Mouse (Mus musculus): ENCODE data around the gene Vwa2. TPM values are rescaled to one million over a fixed set of nuclear protein-coding genes. Genes with fewer than 3 reads are reported as not detected.

Gene Vwa2
- total and polyA plus RNA-seq, 3 experiments: not detected

DNA sequence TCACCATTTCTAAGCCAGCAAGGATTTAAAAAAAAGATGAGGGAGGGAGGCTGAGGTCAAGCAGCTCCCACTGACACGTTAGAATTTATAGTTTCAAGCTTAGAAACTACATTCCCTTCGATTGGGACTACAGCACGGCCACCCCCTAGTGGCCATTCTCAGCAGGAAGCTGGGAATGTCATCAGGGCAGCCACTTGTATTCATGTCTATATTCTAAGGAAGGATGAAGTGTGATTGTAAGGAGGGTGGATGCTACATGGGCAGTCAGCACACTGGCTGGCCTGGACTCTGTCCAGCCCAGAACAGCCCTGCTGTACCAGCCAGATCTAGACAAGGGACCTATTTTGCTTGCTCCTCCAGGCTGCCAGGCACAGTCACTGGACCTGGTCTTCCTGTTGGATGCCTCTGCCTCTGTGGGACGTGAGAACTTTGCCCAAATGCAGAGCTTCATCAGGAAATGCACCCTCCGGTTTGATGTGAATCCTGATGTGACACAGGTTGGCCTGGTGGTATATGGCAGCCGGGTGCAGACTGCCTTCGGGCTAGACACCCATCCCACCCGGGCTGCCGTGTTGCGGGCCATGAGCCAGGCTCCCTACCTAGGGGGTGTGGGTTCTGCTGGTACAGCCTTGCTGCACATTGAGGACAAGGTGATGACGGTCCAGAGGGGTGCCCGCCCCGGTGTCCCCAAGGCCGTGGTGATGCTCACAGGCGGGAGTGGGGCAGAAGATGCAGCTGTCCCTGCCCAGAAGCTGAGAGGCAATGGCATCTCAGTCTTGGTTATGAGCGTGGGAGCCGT is 34.6 kb downstream of the Vwa2 start:
- H3K27me3 ChIP-seq (ENCODE audit: control insufficient read depth in 1 of 2, insufficient read depth in 2 of 2, low read length in 2 of 2): no peaks in the 10 kb centered on the region
- DNase-seq (ENCODE audit: low read depth, low spot score): peak; percentile 30
- H3K36me3 ChIP-seq (ENCODE audit: control insufficient read depth in 1 of 2, insufficient read depth in 2 of 2, low read length in 2 of 2): no peaks in the 10 kb centered on the region
- H3K79me2 ChIP-seq (ENCODE audit: control insufficient read depth, insufficient read depth, low read length, poor library complexity): no peaks in the 10 kb centered on the region
- no peaks in the 10 kb centered on the region for H3K9me3 ChIP-seq (replicated peaks; ENCODE audit: insufficient read depth, low read length)
- H3K4me3 ChIP-seq (ENCODE audit: control insufficient read depth in 1 of 2, insufficient read depth in 1 of 2, low read depth in 2 of 2, low read length in 2 of 2): no peak overlapping the region
- H3K4me1 ChIP-seq (ENCODE audit: control insufficient read depth in 1 of 2, insufficient read depth in 2 of 2, low read length in 2 of 2): no peaks in the 10 kb centered on the region
- TF ChIP-seq RAD21 (IDR thresholded peaks at IDR 0.05; ENCODE audit: low read depth, low read length): peak; percentile 74
- peak; percentile 67 to 75 (median 71) for TF ChIP-seq CTCF (IDR thresholded peaks at IDR 0.05 in 2 of 3, conservative IDR thresholded peaks at IDR 0.05 in 1 of 3; ENCODE audit: control insufficient read depth in 1 of 3, insufficient read depth in 1 of 3, low read depth in 2 of 3, low read length in 3 of 3, poor library complexity in 1 of 3, severe bottlenecking in 1 of 3)
- no peak for TF ChIP-seq ETS1 (IDR thresholded peaks at IDR 0.05; ENCODE audit: low read depth, low read length)
- peak; percentile 71 for TF ChIP-seq ZC3H11A (IDR thresholded peaks at IDR 0.05; ENCODE audit: low read depth, low read length)
- TF ChIP-seq SMC3 (IDR thresholded peaks at IDR 0.05; ENCODE audit: low read depth, low read length): peak; percentile 74
- TF ChIP-seq UBTF (IDR thresholded peaks at IDR 0.05; ENCODE audit: borderline replicate concordance, insufficient read depth, low read depth, low read length): no peak
- H3K9ac ChIP-seq (ENCODE audit: control insufficient read depth, low read depth, low read length, poor library complexity, severe bottlenecking): no peak overlapping the region
- H3K27ac ChIP-seq (ENCODE audit: control insufficient read depth, low read depth, low read length): no peak overlapping the region

DNA sequence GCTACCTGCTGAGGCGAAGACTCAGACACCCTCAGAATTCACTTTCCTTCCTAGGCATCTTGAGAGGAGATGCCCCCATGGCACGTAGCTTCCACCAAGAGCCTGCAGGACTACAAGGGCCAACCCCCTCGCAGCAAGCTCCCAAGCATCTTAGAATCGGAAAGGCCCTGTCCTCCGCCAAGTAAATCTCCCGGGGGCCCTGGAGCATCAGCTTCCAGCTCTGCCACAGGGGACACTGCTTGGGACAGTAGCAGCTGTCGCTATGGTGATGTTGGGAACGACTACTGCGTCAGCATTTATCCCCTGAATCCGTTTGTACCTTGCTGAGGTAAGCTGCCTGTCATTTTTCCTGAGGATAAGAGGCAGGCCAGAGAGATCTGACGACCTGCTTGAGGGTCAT is 36.5 kb downstream of the Vwa2 start:
- no peak overlapping the region for H3K4me3 ChIP-seq (ENCODE audit: control insufficient read depth in 1 of 2, insufficient read depth in 1 of 2, low read depth in 2 of 2, low read length in 2 of 2)

DNA sequence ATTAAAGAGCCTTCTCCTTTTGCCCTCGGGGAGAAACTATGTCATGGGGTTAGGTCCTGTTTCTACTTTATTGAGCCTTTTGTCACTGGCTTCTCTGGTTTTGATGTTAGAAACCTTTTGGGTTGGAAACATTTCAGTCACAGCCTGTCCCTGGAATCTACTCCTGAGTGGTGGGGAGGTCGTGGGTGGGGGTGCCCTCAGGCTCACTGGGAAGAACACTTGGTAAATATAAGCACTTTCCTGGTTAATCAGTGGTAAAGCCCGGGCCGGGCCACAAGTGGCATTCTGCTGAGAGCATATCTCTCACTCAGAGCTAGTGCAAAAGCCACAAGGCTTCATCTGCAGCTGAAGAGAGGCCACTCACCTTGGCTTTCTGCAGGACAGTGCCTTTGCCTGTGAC is 39.7 kb downstream of the Vwa2 start:
- no peaks in the 10 kb centered on the region for H3K79me2 ChIP-seq (ENCODE audit: control insufficient read depth, insufficient read depth, low read length, poor library complexity)
- no peaks in the 10 kb centered on the region for H3K36me3 ChIP-seq (ENCODE audit: control insufficient read depth in 1 of 2, insufficient read depth in 2 of 2, low read length in 2 of 2)
- no peak overlapping the region for H3K4me3 ChIP-seq (ENCODE audit: control insufficient read depth in 1 of 2, insufficient read depth in 1 of 2, low read depth in 2 of 2, low read length in 2 of 2)
- no peak for DNase-seq (ENCODE audit: low read depth, low spot score)
- H3K9me3 ChIP-seq (replicated peaks; ENCODE audit: insufficient read depth, low read length): no peaks in the 10 kb centered on the region
- TF ChIP-seq GABPA (IDR thresholded peaks at IDR 0.05; ENCODE audit: low read depth, low read length): no peak
- no peak for TF ChIP-seq USF1 (IDR thresholded peaks at IDR 0.05; ENCODE audit: low read depth, low read length)
- no peak for TF ChIP-seq TAL1 (IDR thresholded peaks at IDR 0.05; ENCODE audit: low read length)
- no peak for TF ChIP-seq ZC3H11A (IDR thresholded peaks at IDR 0.05; ENCODE audit: low read depth, low read length)
- TF ChIP-seq MAX (IDR thresholded peaks at IDR 0.05; ENCODE audit: low read length): no peak
- no peak overlapping the region for H3K27ac ChIP-seq (ENCODE audit: control insufficient read depth, low read depth, low read length)
- H3K9ac ChIP-seq (ENCODE audit: control insufficient read depth, low read depth, low read length, poor library complexity, severe bottlenecking): no peak overlapping the region
- no peaks in the 10 kb centered on the region for H3K27me3 ChIP-seq (ENCODE audit: control insufficient read depth in 1 of 2, insufficient read depth in 2 of 2, low read length in 2 of 2)
- no peaks in the 10 kb centered on the region for H3K4me1 ChIP-seq (ENCODE audit: control insufficient read depth in 1 of 2, insufficient read depth in 2 of 2, low read length in 2 of 2)

More for the DNA sequence above, 36.5 kb downstream of the Vwa2 start:
- H3K27ac ChIP-seq (ENCODE audit: control insufficient read depth, low read depth, low read length): no peak overlapping the region
- no peaks in the 10 kb centered on the region for H3K27me3 ChIP-seq (ENCODE audit: control insufficient read depth in 1 of 2, insufficient read depth in 2 of 2, low read length in 2 of 2)
- DNase-seq (ENCODE audit: low read depth, low spot score): no peak
- no peak overlapping the region for H3K9ac ChIP-seq (ENCODE audit: control insufficient read depth, low read depth, low read length, poor library complexity, severe bottlenecking)
- no peaks in the 10 kb centered on the region for H3K4me1 ChIP-seq (ENCODE audit: control insufficient read depth in 1 of 2, insufficient read depth in 2 of 2, low read length in 2 of 2)
- H3K79me2 ChIP-seq (ENCODE audit: control insufficient read depth, insufficient read depth, low read length, poor library complexity): no peaks in the 10 kb centered on the region
- no peaks in the 10 kb centered on the region for H3K36me3 ChIP-seq (ENCODE audit: control insufficient read depth in 1 of 2, insufficient read depth in 2 of 2, low read length in 2 of 2)
- TF ChIP-seq POLR2AphosphoS5 (IDR thresholded peaks at IDR 0.05; ENCODE audit: borderline replicate concordance, low read depth, low read length) (no peak), RCOR1 (IDR thresholded peaks at IDR 0.05; ENCODE audit: low read depth, low read length) (no peak), KAT2A (conservative IDR thresholded peaks at IDR 0.05; ENCODE audit: low read depth, low read length) (no peak), JUND (IDR thresholded peaks at IDR 0.05; ENCODE audit: low read depth, low read length) (no peak), ETS1 (IDR thresholded peaks at IDR 0.05; ENCODE audit: low read depth, low read length) (no peak), SMC3 (IDR thresholded peaks at IDR 0.05; ENCODE audit: low read depth, low read length) (no peak), NRF1 (IDR thresholded peaks at IDR 0.05; ENCODE audit: insufficient read depth, low read depth, low read length, poor library complexity, severe bottlenecking) (no peak), TCF12 (IDR thresholded peaks at IDR 0.05; ENCODE audit: low read depth, low read length) (no peak), MAZ (IDR thresholded peaks at IDR 0.05; ENCODE audit: low read depth, low read length) (no peak)
- no peaks in the 10 kb centered on the region for H3K9me3 ChIP-seq (replicated peaks; ENCODE audit: insufficient read depth, low read length)

Measured in MEL (cell line).